Mouse (Mus musculus) bone marrow, adult 2 months (tissue): ENCODE results near the gene Dhx29. TPM values are rescaled to one million over a fixed set of nuclear protein-coding genes. Genes with fewer than 3 reads are reported as not detected.
"Not testable (repeated sequence)": the region's sequence is repeated elsewhere in the genome, so short reads cannot be mapped to it uniquely, and the experiment has no call there.

ENCODE experiments used
- H3K27ac ChIP-seq: fragments of 200-500 bp; 2 replicates; pipeline ENCODE4 v1.5.1; 2012; ENCODE audit warnings: low read depth, mild to moderate bottlenecking, control low read depth, inconsistent platforms, low read length; ENCODE audit not compliant: control insufficient read depth, poor library complexity, insufficient read depth
- H3K4me1 ChIP-seq: fragments of 200-500 bp; 2 replicates; pipeline ENCODE4 v1.6.1; 2011; ENCODE audit warnings: low read length; ENCODE audit not compliant: control insufficient read depth, insufficient read depth
- H3K4me3 ChIP-seq: fragments of 200-500 bp; replicated peaks from 2 replicates; pipeline ENCODE3; 2011; ENCODE audit warnings: mild to moderate bottlenecking, low read depth, low read length, control low read depth; ENCODE audit not compliant: control insufficient read depth
- CTCF ChIP-seq: fragments of 200-500 bp; IDR thresholded peaks from 2 replicates; pipeline ENCODE4 v1.5.1; 2011; ENCODE audit warnings: low read length, control low read depth; ENCODE audit not compliant: control insufficient read depth, insufficient read depth
- POLR2A ChIP-seq: fragments of 200-500 bp; IDR thresholded peaks from 2 replicates; pipeline ENCODE4 v1.6.1; 2011; ENCODE audit warnings: low read depth, mild to moderate bottlenecking, control low read depth, low read length, borderline replicate concordance; ENCODE audit not compliant: control insufficient read depth
- WGBS: fragments of 180-500 bp; shearing (Covaris S2); methylation state at CpG from one replicate; pipeline ENCODE4 v1.1.7; 2018; 5-methylcytosine and 5-hydroxymethylcytosine counted together
- polyA plus RNA-seq: library from polyadenylated mRNA; stranded (reverse); fragments of >200 nt; gene quantifications from 2 replicates; pipeline ENCODE4 v1.2.4, GENCODE M21; 2011; ENCODE audit warnings: low replicate concordance; ENCODE audit not compliant: missing spikeins, insufficient read depth, insufficient read length

The Dhx29 gene
- polyA plus RNA-seq, 1 experiment: 11.0 TPM

DNA sequence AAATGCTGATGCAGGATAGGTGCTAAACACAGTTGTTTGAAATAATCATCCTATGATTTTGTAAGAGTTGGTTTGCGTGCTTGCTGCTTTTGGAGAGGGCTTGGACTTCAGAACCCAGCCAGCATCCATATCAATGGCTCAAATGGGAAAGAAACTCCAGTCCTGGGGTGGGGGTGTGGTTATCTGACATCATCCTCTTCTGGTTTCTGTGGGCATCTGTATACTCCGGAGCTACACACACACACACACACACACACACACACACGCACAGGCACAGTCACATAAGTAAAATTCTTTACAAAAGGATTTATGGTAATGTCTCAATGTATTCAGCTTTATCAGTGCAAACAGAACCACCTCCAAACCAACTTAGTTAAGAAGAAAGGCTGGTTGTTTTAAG lies 72.8 kb downstream of the Dhx29 start:
- no peak for TF ChIP-seq POLR2A
- TF ChIP-seq CTCF: no peak
- H3K4me1 ChIP-seq: no peaks in the 10 kb centered on the region; the same call in none of the 2 replicates
- H3K27ac ChIP-seq: no peak overlapping the region
- H3K4me3 ChIP-seq: no peak overlapping the region
- 63% methylated on average over 3 of the region's 3 CpGs for WGBS

GRCm38 (mm10) chr13:113000576-113001318 lies 73.5 kb downstream of the Dhx29 start:
- TF ChIP-seq CTCF (no peak), POLR2A (no peak)
- WGBS: 50% methylated on average over 9 of the region's 9 CpGs
- no peak overlapping the region for H3K27ac ChIP-seq
- no peaks in the 10 kb centered on the region; the same call in none of the 2 replicates for H3K4me1 ChIP-seq
- H3K4me3 ChIP-seq: no peak overlapping the region

DNA sequence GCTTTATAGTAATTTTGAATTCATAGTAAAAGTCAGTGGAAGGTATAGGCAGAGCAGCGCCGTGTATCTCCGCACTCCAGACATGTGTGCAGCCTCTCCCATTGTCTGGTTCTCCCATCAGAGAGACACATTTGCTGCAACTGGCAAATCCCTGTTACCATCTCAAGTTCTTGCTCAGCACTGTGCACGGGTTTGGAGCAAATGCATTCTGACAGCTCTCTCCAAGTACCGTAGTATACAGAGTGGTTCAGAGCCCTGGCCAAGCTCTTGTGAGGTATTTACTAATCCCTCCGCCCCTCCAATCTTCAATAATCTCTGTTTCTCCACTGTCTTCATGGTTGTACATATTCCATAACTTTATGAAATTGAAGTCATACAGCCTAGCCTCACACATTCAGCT lies 85.4 kb downstream of the Dhx29 start:
- TF ChIP-seq CTCF (no peak), POLR2A (no peak)
- 69% methylated on average over 6 of the region's 6 CpGs for WGBS
- Histone ChIP-seq H3K4me1 (no peaks in the 10 kb centered on the region), H3K27ac (no peak overlapping the region), H3K4me3 (no peak overlapping the region)

DNA sequence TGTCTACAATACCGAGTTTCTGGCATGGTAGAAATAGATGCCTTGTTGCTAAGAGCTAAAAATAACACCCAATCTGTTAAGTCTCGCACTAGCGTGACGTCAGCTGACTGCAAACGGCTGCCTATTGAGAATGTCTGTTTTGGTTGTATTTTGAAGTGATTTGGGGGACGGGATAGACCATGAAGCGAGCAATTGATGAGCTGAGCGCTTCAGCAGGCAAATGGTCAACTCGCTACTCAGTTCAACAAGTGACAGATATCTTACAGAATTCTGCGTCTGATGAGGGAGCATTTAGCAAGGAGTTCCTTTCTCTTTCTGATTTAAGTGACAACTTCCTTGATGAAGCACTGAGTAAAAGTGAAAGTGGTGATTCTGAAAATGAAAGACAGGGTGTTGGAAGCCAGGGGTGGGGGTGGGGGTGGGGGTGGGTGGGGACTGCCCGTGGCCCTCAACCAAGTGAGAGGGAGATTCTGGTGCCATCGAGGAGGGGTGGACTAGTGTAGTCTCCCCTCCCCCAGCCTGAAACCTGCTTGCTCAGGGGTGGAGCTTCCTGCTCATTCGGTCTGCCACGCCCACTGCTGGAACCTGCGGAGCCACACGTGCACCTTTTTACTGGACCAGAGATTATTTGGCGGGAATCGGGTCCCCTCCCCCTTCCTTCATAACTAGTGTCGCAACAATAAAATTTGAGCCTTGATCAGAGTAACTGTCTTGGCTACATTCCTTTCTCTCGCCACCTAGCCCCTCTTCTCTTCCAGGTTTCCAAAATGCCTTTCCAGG lies 86.1 kb downstream of the Dhx29 start:
- not testable (repeated sequence) for H3K27ac ChIP-seq, H3K4me1 ChIP-seq
- 3% methylated on average over 20 of the region's 20 CpGs for WGBS
- peak overlapping the region; percentile 71 for H3K4me3 ChIP-seq

Other genes starting within 250 kb of the Dhx29 start
- gene Plpp1, start 126.7 kb upstream of the Dhx29 start, polyA plus RNA-seq: 24.0 and 27.0 TPM in 2 replicates
- gene Mtrex, start 56 bp upstream of the Dhx29 start, polyA plus RNA-seq: 16.5 and 52.6 TPM in 2 replicates
- gene Ccno, start 60.3 kb downstream of the Dhx29 start, polyA plus RNA-seq: 3.8 and 4.0 TPM in 2 replicates
- not detected in 2 replicates for gene Mcidas, start 66.4 kb downstream of the Dhx29 start, polyA plus RNA-seq
- gene Cdc20b, start 107.7 kb downstream of the Dhx29 start, polyA plus RNA-seq: not detected in 2 replicates
- 4.6 and 23.8 TPM in 2 replicates for gene Gpx8, start 119.0 kb downstream of the Dhx29 start, polyA plus RNA-seq
- 2.0 and 5.8 TPM in 2 replicates for gene Gzma, start 173.5 kb downstream of the Dhx29 start, polyA plus RNA-seq